Mouse (Mus musculus) MEL (cell line): ENCODE measurements around the gene Pcnt.

Source experiments
- CTCF ChIP-seq, 3 experiments: IDR thresholded peaks in 2 of 3; conservative IDR thresholded peaks in 1 of 3; 2 replicates each; pipeline ENCODE4 v1.5.1; 2011 to 2012; ENCODE audit warnings: low read length in 3 of 3, low read depth in 2 of 3, mild to moderate bottlenecking in 2 of 3, improper control_type of control experiment in 1 of 3, inconsistent platforms in 1 of 3, mixed read lengths in 1 of 3, moderate library complexity in 1 of 3; ENCODE audit not compliant: control insufficient read depth in 1 of 3, insufficient read depth in 1 of 3, poor library complexity in 1 of 3, severe bottlenecking in 1 of 3
- E2F4 ChIP-seq: IDR thresholded peaks from 2 replicates; pipeline ENCODE4 v1.6.1; 2011; ENCODE audit warnings: low read depth, low read length, improper control_type of control experiment, borderline replicate concordance
- KAT2A ChIP-seq: conservative IDR thresholded peaks from 2 replicates; pipeline ENCODE4 v1.6.1; 2012; ENCODE audit warnings: low read depth, low read length, improper control_type of control experiment, inconsistent platforms
- MAFK ChIP-seq: IDR thresholded peaks from 2 replicates; pipeline ENCODE4 v1.6.1; 2011; ENCODE audit warnings: low read depth, mild to moderate bottlenecking, low read length, improper control_type of control experiment, borderline replicate concordance
- MYB ChIP-seq: IDR thresholded peaks from 2 replicates; pipeline ENCODE4 v1.6.1; 2011; ENCODE audit warnings: mild to moderate bottlenecking, low read depth, low read length, improper control_type of control experiment
- NELFE ChIP-seq: IDR thresholded peaks from 2 replicates; pipeline ENCODE4 v1.6.1; 2011; ENCODE audit warnings: low read depth, low read length, improper control_type of control experiment
- NRF1 ChIP-seq: IDR thresholded peaks from 2 replicates; pipeline ENCODE4 v1.6.1; 2014; ENCODE audit warnings: low read depth, mild to moderate bottlenecking, inconsistent platforms, low read length, improper control_type of control experiment, moderate library complexity; ENCODE audit not compliant: poor library complexity, insufficient read depth, severe bottlenecking
- POLR2A ChIP-seq, 2 experiments: IDR thresholded peaks; 2 replicates each; pipeline ENCODE4 v1.6.1; 2011 to 2012; ENCODE audit warnings: low read length in 2 of 2, mild to moderate bottlenecking in 2 of 2, control low read depth in 1 of 2, improper control_type of control experiment in 1 of 2, low read depth in 1 of 2, moderate library complexity in 1 of 2; ENCODE audit not compliant: control insufficient read depth in 1 of 2, insufficient read depth in 1 of 2, poor library complexity in 1 of 2
- SMC3 ChIP-seq: IDR thresholded peaks from 2 replicates; pipeline ENCODE4 v1.6.1; 2011; ENCODE audit warnings: low read depth, low read length, improper control_type of control experiment
- TAL1 ChIP-seq: IDR thresholded peaks from 2 replicates; pipeline ENCODE4 v1.6.1; 2012; ENCODE audit warnings: mild to moderate bottlenecking, inconsistent platforms, low read length, moderate library complexity, mixed read lengths
- USF2 ChIP-seq, 2 experiments: IDR thresholded peaks; 2 replicates each; pipeline ENCODE4 v1.6.1; 2011 to 2012; ENCODE audit warnings: improper control_type of control experiment in 2 of 2, low read length in 2 of 2, borderline replicate concordance in 1 of 2, inconsistent platforms in 1 of 2, low read depth in 1 of 2, mild to moderate bottlenecking in 1 of 2; ENCODE audit not compliant: insufficient read depth in 1 of 2
- ZMIZ1 ChIP-seq: IDR thresholded peaks from 2 replicates; pipeline ENCODE4 v1.6.1; 2012; ENCODE audit warnings: low read depth, mild to moderate bottlenecking, inconsistent platforms, low read length, improper control_type of control experiment, moderate library complexity

DNA sequence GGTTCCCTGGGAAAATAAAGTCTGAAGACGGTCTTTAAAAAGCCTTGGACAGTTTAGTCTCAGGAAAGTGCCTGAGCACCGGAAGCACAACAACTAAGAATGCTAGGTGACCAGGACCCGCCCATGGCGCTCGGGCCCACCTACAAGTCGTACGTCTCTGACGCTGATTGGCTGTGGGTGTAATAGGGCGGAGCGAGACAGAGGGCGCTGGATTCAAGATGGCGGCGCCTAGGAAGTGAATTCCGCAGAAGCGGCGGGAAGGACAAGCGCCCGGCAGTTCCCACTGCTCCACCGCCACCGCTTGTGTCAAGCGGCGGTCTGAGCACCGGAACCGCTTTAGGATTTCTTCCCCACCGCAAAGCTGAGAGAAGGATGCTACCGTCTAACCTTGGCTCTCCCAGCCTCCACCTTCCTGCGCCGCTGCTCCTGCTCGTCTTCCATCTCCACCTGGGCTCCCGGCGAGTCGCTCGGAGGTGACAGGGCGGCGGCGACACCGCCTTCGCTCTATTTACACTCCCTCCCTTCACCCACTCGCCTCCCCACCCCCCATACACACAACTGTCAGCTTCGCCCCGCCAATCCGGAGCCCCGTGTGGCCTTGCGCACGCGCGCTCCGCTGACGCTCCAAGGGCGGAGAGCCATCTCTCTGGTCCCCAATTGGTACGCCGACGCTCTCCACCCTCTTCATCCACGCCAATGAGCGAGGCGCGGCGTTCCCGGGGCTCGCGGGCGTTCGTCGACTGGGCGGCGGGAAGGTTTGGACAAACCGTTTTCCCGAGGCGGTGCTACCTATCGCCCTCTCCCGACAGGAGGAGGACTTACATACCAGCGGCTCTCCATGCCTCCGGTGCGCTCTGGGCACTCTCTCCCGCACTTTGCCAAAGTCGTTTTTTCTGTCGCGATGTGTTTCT, at the start of gene Pcnt:
- TF ChIP-seq POLR2A (IDR thresholded peaks at IDR 0.05; ENCODE audit: control insufficient read depth in 1 of 2, insufficient read depth in 1 of 2, low read depth in 1 of 2, low read length in 2 of 2, poor library complexity in 1 of 2) (peak; percentile 43 to 74), TAL1 (no peak), MAFK (no peak), ZMIZ1 (peak; percentile 74), SMC3 (no peak), E2F4 (peak; percentile 86), CTCF (IDR thresholded peaks at IDR 0.05 in 2 of 3, conservative IDR thresholded peaks at IDR 0.05 in 1 of 3; ENCODE audit: control insufficient read depth in 1 of 3, insufficient read depth in 1 of 3, low read depth in 2 of 3, low read length in 3 of 3, poor library complexity in 1 of 3, severe bottlenecking in 1 of 3) (peak; percentile 61 to 70 (median 63)), USF2 (IDR thresholded peaks at IDR 0.05; ENCODE audit: borderline replicate concordance in 1 of 2, insufficient read depth in 1 of 2, low read depth in 1 of 2, low read length in 2 of 2) (no peak), NRF1 (peak; percentile 93), KAT2A (peak; percentile 36; the same call in 1 of the 2 replicates), MYB (no peak; the same call in 1 of the 2 replicates), NELFE (peak; percentile 72)
